Mouse (Mus musculus): Measurements from ENCODE around the gene 4930572O03Rik. TPM values are rescaled to one million over a fixed set of nuclear protein-coding genes. Genes with fewer than 3 reads are reported as not detected.
A peak's percentile ranks its signal among the peaks of the same experiment; 100 is the strongest.
"Not testable (repeated sequence)": the region's sequence is repeated elsewhere in the genome, so short reads cannot be mapped to it uniquely, and the experiment has no call there.

The 4930572O03Rik gene
- total RNA-seq (2014; rRNA removed; ENCODE audit: low replicate concordance): not detected in 2 replicates
- not detected in 2 replicates for polyA plus RNA-seq (2015; fragmentation: Nextera tagmentation; extraction: Ambion mirVana)

DNA sequence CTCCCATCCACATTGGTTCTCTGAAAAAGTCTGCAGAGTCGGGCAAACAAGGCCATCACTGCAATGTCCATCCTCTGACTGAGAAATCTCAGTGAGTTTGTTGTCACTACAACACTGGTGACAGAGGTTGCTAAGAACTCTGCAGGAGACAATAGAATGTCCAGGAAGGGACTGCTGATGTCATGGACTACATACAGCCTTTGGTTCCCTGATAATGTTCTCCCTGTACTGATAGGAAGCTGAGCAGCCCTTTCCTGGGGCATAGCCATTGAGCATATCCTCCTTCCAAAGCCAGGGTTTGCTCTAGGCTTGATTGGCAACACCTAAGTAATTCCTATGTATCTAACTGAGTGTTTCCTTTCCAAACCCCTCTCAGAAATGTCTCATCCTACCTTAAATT, at the start of gene 4930572O03Rik:
4930572O03Rik (minus strand) TSS at position 101 of the 400 bp plus-strand sequence.
- ATAC-seq (ENCODE audit: insufficient read depth, low read depth); H3K4me2 ChIP-seq (ENCODE audit: low read depth, low read length); H3K9me3 ChIP-seq (replicated peaks; ENCODE audit: control insufficient read depth, low read length); H3K36me3 ChIP-seq (replicated peaks; ENCODE audit: control insufficient read depth, insufficient read depth, low read length); H3K27ac ChIP-seq (ENCODE audit: low read depth); H3K4me3 ChIP-seq (ENCODE audit: low read depth, low read length); H3K27me3 ChIP-seq (ENCODE audit: control insufficient read depth, insufficient read depth, low read length); H3K4me1 ChIP-seq (ENCODE audit: control insufficient read depth, insufficient read depth); H3K9ac ChIP-seq (replicated peaks; ENCODE audit: low read depth, low read length): not testable (repeated sequence)
- peak; percentile 5 for DNase-seq (ENCODE audit: low spot score)
- 55% methylated on average over 1 of the region's 1 CpGs for WGBS

DNA sequence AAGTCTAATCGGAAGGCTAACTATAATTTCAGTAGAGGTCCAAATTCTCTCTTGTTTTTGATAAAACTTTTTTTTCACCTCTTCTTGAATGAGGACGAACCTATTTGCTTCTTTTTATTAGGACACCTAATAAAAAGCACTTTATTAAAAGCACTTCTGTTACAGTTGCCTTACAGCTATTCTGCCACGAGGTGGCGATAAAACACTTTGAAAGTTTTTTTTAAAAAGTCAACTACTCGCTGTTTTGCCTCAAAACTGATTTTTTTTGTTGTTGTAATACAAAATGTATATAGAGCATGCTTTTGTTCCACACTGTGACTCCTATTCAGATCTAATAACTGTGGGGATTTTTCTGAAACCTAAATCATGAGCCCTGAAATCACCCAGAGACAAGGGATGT, 46.0 kb upstream of the 4930572O03Rik start:
- not testable (repeated sequence) for DNase-seq (ENCODE audit: low spot score)
- WGBS: 17% methylated on average over 5 of the region's 5 CpGs
- peak; percentile 22 for TF ChIP-seq CTCF (IDR thresholded peaks at IDR 0.05; ENCODE audit: low read depth)

DNA sequence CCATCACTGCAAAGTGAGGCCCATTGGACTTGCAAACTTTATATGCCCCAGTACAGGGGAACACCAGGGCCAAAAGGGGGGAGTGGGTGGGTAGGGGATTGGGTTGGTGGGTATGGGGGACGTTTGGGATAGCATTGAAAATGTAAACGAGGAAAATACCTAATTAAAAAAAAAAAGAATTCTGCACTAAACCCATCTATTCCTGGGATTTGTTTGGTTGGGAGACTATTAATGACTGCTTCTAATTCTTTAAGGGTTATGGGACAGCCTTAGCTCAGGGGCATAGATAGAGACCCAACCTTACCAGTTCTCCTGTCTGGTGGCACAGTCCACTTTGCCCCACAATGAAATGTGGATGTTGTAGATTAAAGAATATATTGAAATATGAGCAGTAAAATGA, 40.9 kb upstream of the 4930572O03Rik start:
- H3K9ac ChIP-seq (replicated peaks; ENCODE audit: low read depth, low read length); H3K4me1 ChIP-seq (ENCODE audit: control insufficient read depth, insufficient read depth); DNase-seq (ENCODE audit: low spot score); H3K27ac ChIP-seq (ENCODE audit: low read depth); ATAC-seq (ENCODE audit: insufficient read depth, low read depth); H3K9me3 ChIP-seq (replicated peaks; ENCODE audit: control insufficient read depth, low read length); H3K36me3 ChIP-seq (replicated peaks; ENCODE audit: control insufficient read depth, insufficient read depth, low read length); H3K4me2 ChIP-seq (ENCODE audit: low read depth, low read length); H3K27me3 ChIP-seq (ENCODE audit: control insufficient read depth, insufficient read depth, low read length); H3K4me3 ChIP-seq (ENCODE audit: low read depth, low read length): not testable (repeated sequence)
- whole genome bisulfite sequencing: 30% methylated on average over 2 of the region's 2 CpGs

More for the DNA sequence above, 46.0 kb upstream of the 4930572O03Rik start:
- H3K36me3 ChIP-seq (replicated peaks; ENCODE audit: control insufficient read depth, insufficient read depth, low read length); ATAC-seq (ENCODE audit: insufficient read depth, low read depth); H3K4me3 ChIP-seq (ENCODE audit: low read depth, low read length); H3K27ac ChIP-seq (ENCODE audit: low read depth); H3K4me1 ChIP-seq (ENCODE audit: control insufficient read depth, insufficient read depth); H3K4me2 ChIP-seq (ENCODE audit: low read depth, low read length); H3K27me3 ChIP-seq (ENCODE audit: control insufficient read depth, insufficient read depth, low read length); H3K9ac ChIP-seq (replicated peaks; ENCODE audit: low read depth, low read length); H3K9me3 ChIP-seq (replicated peaks; ENCODE audit: control insufficient read depth, low read length): not testable (repeated sequence)

DNA sequence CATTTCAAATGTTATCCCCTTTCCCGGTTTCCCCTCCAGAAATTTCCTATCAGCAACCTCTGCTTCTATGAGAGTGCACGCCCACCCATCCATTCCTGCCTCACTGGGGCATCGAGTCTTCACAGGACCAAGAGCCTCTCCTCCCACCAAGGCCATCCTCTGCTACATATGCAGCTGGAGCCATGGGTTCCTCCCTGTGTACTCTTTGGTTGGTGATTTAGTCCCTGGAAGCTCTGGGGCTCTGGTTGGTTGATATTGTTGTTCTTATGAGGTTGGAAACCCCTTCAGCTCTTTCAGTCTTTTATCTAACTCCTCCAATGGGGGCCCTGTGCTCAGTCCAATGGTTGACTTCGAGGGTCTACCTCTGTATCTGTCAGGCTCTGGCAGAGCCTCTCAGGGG, 35.0 kb upstream of the 4930572O03Rik start:
- not testable (repeated sequence) for ATAC-seq (ENCODE audit: insufficient read depth, low read depth); H3K36me3 ChIP-seq (replicated peaks; ENCODE audit: control insufficient read depth, insufficient read depth, low read length)
- WGBS: 74% methylated on average over 4 of the region's 4 CpGs

DNA sequence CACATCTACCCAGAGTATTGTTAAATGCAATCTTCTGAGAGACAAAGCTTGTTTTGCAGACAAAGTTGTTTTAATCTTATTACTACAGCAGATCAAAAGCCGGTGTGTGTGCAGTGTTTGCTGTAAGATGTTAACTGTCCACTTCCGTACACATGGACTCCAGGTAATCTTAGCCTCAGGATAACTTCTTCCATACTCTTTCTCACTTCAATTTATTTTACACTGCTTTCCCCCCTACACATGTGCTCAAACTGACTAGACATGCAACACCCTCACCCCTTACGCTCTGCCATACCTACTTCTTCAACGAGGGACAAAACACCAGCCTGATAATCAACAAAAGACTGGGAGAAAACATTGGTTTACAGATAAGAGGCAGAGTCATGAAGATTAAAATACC, 34.0 kb upstream of the 4930572O03Rik start:
- H3K27ac ChIP-seq (ENCODE audit: low read depth); H3K9ac ChIP-seq (replicated peaks; ENCODE audit: low read depth, low read length); H3K9me3 ChIP-seq (replicated peaks; ENCODE audit: control insufficient read depth, low read length); H3K36me3 ChIP-seq (replicated peaks; ENCODE audit: control insufficient read depth, insufficient read depth, low read length); H3K4me2 ChIP-seq (ENCODE audit: low read depth, low read length); H3K27me3 ChIP-seq (ENCODE audit: control insufficient read depth, insufficient read depth, low read length); H3K4me1 ChIP-seq (ENCODE audit: control insufficient read depth, insufficient read depth); ATAC-seq (ENCODE audit: insufficient read depth, low read depth); H3K4me3 ChIP-seq (ENCODE audit: low read depth, low read length): not testable (repeated sequence)
- 56% methylated on average over 4 of the region's 4 CpGs for WGBS
- DNase-seq (ENCODE audit: low spot score): peak; percentile 5

More for the DNA sequence above, 35.0 kb upstream of the 4930572O03Rik start:
- not testable (repeated sequence) for H3K4me2 ChIP-seq (ENCODE audit: low read depth, low read length); H3K9ac ChIP-seq (replicated peaks; ENCODE audit: low read depth, low read length); H3K27ac ChIP-seq (ENCODE audit: low read depth); H3K27me3 ChIP-seq (ENCODE audit: control insufficient read depth, insufficient read depth, low read length); DNase-seq (ENCODE audit: low spot score); H3K9me3 ChIP-seq (replicated peaks; ENCODE audit: control insufficient read depth, low read length); H3K4me3 ChIP-seq (ENCODE audit: low read depth, low read length); H3K4me1 ChIP-seq (ENCODE audit: control insufficient read depth, insufficient read depth)

DNA sequence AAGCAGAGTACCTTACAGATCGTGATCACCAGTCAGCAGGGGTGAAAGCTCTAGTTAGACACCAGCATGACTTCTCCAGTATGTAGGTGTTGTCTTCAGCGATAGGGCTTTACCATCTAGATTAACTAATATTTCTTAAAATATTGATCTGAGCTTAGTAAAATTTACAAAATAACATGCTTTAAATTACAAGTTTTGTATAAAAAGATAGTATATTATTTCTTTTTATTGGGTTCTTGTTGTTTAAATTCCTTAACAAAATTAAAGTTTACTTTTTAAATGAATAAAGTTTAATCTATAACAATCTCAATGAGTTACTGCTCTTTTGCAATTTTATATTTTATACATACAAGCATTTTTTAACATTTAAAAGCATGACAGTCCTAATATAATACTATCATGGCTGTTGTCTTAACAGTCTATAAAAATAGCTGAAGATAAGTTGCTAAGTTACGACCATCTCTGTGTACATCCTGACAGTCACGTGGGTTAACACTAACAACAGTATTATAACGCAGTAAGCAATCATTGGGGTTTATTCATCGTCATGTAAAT, 32.9 kb upstream of the 4930572O03Rik start:
- H3K36me3 ChIP-seq (replicated peaks; ENCODE audit: control insufficient read depth, insufficient read depth, low read length); H3K27me3 ChIP-seq (ENCODE audit: control insufficient read depth, insufficient read depth, low read length); H3K4me1 ChIP-seq (ENCODE audit: control insufficient read depth, insufficient read depth); H3K27ac ChIP-seq (ENCODE audit: low read depth); H3K4me2 ChIP-seq (ENCODE audit: low read depth, low read length); H3K9me3 ChIP-seq (replicated peaks; ENCODE audit: control insufficient read depth, low read length); H3K4me3 ChIP-seq (ENCODE audit: low read depth, low read length); H3K9ac ChIP-seq (replicated peaks; ENCODE audit: low read depth, low read length): not testable (repeated sequence)
- WGBS: 64% methylated on average over 6 of the region's 6 CpGs
- DNase-seq (ENCODE audit: low spot score) (peak; percentile 25), ATAC-seq (ENCODE audit: insufficient read depth, low read depth) (peak; percentile 76)

DNA sequence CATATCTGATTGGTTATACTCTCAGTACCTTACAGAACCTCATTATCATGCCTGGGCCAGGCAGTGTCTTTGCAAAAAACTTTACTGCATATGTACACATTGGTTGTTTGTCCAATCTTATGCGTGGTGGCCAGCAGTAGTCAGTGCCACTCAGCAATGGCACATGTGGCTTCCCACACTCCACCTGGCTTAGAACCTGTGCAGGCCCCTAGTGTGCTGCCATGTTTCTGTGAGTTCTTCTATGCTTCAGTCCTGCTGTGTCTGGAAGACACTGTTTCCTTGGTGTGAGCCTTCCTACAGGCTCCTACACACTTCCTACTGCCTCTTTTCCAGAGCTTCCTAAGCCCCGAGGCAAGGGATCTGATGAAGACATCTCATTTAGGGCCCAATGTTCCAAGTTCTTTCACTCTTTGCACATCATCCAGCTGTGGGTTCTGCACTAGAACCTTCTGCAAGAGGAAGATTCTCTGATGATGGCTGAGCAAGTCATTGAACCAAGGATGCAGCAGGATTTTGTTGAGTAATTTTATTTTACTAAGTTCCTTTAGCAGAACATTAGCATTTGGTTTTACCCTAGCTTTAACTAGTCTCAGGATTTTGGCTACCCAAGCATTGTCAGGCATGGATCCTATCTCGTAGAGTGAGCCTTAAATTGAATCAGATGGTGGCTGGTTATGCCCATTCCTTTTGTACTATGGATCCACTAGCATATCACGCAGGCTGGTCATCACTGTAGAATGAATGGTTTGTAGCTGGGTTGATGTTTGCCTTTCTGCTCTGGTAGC, 32.2 kb upstream of the 4930572O03Rik start:
- not testable (repeated sequence) for H3K27me3 ChIP-seq (ENCODE audit: control insufficient read depth, insufficient read depth, low read length); H3K9ac ChIP-seq (replicated peaks; ENCODE audit: low read depth, low read length); H3K9me3 ChIP-seq (replicated peaks; ENCODE audit: control insufficient read depth, low read length); DNase-seq (ENCODE audit: low spot score); H3K4me2 ChIP-seq (ENCODE audit: low read depth, low read length); H3K4me3 ChIP-seq (ENCODE audit: low read depth, low read length); H3K27ac ChIP-seq (ENCODE audit: low read depth); H3K4me1 ChIP-seq (ENCODE audit: control insufficient read depth, insufficient read depth); H3K36me3 ChIP-seq (replicated peaks; ENCODE audit: control insufficient read depth, insufficient read depth, low read length)
- 44% methylated on average over 4 of the region's 4 CpGs for WGBS
- peak; percentile 58; the same call in 1 of the 2 replicates for ATAC-seq (ENCODE audit: insufficient read depth, low read depth)

DNA sequence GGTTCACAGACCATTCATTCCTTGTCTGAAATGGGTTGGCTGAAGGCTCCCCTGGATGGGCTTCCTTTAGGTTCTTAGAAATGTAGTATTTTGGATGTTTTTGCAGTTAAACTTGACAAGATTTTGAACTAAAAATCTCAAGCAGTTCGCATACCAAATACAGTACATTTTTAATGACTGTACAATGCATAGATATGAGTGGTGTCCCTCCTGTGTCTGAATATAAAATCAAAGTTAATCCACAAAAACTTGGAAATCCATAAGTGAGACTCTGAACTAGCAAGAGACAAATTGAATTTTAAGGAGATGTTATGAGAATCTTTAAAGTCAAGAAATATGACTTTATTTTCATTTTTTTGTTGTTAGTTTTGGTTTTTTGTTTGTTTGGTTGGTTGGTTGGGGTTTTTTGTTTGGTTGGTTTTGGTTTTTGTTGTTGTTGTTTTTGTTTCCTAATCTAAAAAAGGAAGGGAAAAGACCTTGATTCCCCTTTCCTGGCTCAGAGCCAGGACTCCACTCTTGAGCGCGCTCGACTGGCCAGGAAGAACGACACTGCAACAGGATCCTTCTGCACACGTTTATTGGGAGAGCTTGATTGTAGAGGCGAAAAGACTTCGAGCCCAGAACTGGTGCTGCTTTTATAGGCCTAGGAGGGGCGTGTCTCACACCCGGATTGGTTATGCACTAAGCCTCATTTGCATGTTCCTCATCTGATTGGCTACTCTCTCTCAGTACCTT, 24.6 kb upstream of the 4930572O03Rik start:
- not testable (repeated sequence) for H3K9me3 ChIP-seq (replicated peaks; ENCODE audit: control insufficient read depth, low read length); H3K27ac ChIP-seq (ENCODE audit: low read depth); H3K4me3 ChIP-seq (ENCODE audit: low read depth, low read length); H3K4me2 ChIP-seq (ENCODE audit: low read depth, low read length); DNase-seq (ENCODE audit: low spot score); H3K4me1 ChIP-seq (ENCODE audit: control insufficient read depth, insufficient read depth); H3K27me3 ChIP-seq (ENCODE audit: control insufficient read depth, insufficient read depth, low read length); H3K9ac ChIP-seq (replicated peaks; ENCODE audit: low read depth, low read length); H3K36me3 ChIP-seq (replicated peaks; ENCODE audit: control insufficient read depth, insufficient read depth, low read length)
- 72% methylated on average over 7 of the region's 10 CpGs for WGBS
- ATAC-seq (ENCODE audit: insufficient read depth, low read depth): peak; percentile 39; the same call in 1 of the 2 replicates

All from heart, postnatal 0 days (tissue).